Comparison of ENCODE assay signal across 16 mouse cellular contexts in genomic region chr9:64085976-64086375, GRCm38 (mm10). TPM values are rescaled to one million over a fixed set of nuclear protein-coding genes. Genes with fewer than 3 reads are reported as not detected.
DNase-seq lines count a peak whose midpoint lies in the region; ATAC-seq and TF ChIP-seq lines count a peak whose summit lies in the region.
"Had no signal": no experiment of that assay in that cellular context is flagged by ENCODE, and none has a peak within 500 bp of the region (broad histone marks: within the 10 kb centered on the region; RNA-seq: fewer than 3 reads in every experiment).

No protein-coding gene starts in this region.

- no peaks in the 10 kb centered on the region for H3K9me3 ChIP-seq in forebrain, embryonic 10.5 days
- H3K9me3 ChIP-seq in forebrain, embryonic 11.5 days (ENCODE audit: control insufficient read depth, low read length) = no peaks in the 10 kb centered on the region
- H3K9me3 ChIP-seq in lung, embryonic 16.5 days (ENCODE audit: control insufficient read depth, low read length) = no peaks in the 10 kb centered on the region
- no peaks in the 10 kb centered on the region for H3K9me3 ChIP-seq in limb, embryonic 14.5 days (ENCODE audit: control insufficient read depth, low read length)
- H3K9me3 ChIP-seq in stomach, embryonic 16.5 days (replicated peaks; ENCODE audit: control insufficient read depth, low read length) = no peaks in the 10 kb centered on the region
- H3K9me3 ChIP-seq: forebrain, embryonic 13.5 days; neural tube, embryonic 12.5 days had no signal

- TF ChIP-seq POLR2A in limb, embryonic 14.5 days (IDR thresholded peaks at IDR 0.05; ENCODE audit: borderline replicate concordance, extremely low read depth, insufficient read depth, insufficient read length) = no peak

- H3K27ac ChIP-seq in forebrain, embryonic 10.5 days = peak overlapping the region; percentile 26; the same call in 1 of the 2 replicates
- no peak overlapping the region for H3K27ac ChIP-seq in forebrain, embryonic 11.5 days (ENCODE audit: low read depth, low read length)
- H3K27ac ChIP-seq in lung, embryonic 16.5 days (ENCODE audit: low read length) = peak overlapping the region; percentile 37; the same call in 1 of the 2 replicates
- peak overlapping the region; percentile 10; the same call in 1 of the 2 replicates for H3K27ac ChIP-seq in limb, embryonic 14.5 days (replicated peaks; ENCODE audit: low read depth, low read length)
- peak overlapping the region; percentile 14; the same call in 1 of the 2 replicates for H3K27ac ChIP-seq in stomach, embryonic 16.5 days (ENCODE audit: low read length)
- H3K27ac ChIP-seq: forebrain, embryonic 13.5 days; neural tube, embryonic 12.5 days had no signal

- no peak for ATAC-seq in forebrain, embryonic 11.5 days (replicated peaks; ENCODE audit: low FRiP score)
- ATAC-seq in lung, embryonic 16.5 days (ENCODE audit: low read depth) = no peak
- ATAC-seq in limb, embryonic 14.5 days (ENCODE audit: low FRiP score, low read depth) = no peak
- no peak for ATAC-seq in stomach, embryonic 16.5 days (ENCODE audit: insufficient read depth, low FRiP score)
- ATAC-seq in erythroid progenitor cell, adult 5-6 weeks (replicated peaks; ENCODE audit: low FRiP score, poor library complexity, severe bottlenecking) = no peak
- ATAC-seq: forebrain, embryonic 13.5 days had no signal

- no peaks in the 10 kb centered on the region for H3K36me3 ChIP-seq in forebrain, embryonic 10.5 days (replicated peaks)
- H3K36me3 ChIP-seq in forebrain, embryonic 11.5 days (ENCODE audit: control insufficient read depth, insufficient read depth, low read length) = no peaks in the 10 kb centered on the region
- H3K36me3 ChIP-seq in lung, embryonic 16.5 days (ENCODE audit: control insufficient read depth, insufficient read depth, low read length) = no peaks in the 10 kb centered on the region
- no peaks in the 10 kb centered on the region for H3K36me3 ChIP-seq in limb, embryonic 14.5 days (ENCODE audit: control insufficient read depth, insufficient read depth, low read length)
- no peaks in the 10 kb centered on the region for H3K36me3 ChIP-seq in stomach, embryonic 16.5 days (ENCODE audit: control insufficient read depth, insufficient read depth, low read length)
- H3K36me3 ChIP-seq: neural tube, embryonic 12.5 days had no signal

- H3K4me3 ChIP-seq in forebrain, embryonic 10.5 days = no peak overlapping the region
- no peak overlapping the region for H3K4me3 ChIP-seq in forebrain, embryonic 11.5 days (ENCODE audit: low read depth, low read length)
- no peak overlapping the region for H3K4me3 ChIP-seq in lung, embryonic 16.5 days (ENCODE audit: low read length)
- no peak overlapping the region for H3K4me3 ChIP-seq in limb, embryonic 14.5 days (replicated peaks; ENCODE audit: low read length)
- H3K4me3 ChIP-seq in stomach, embryonic 16.5 days (replicated peaks; ENCODE audit: low read length) = no peak overlapping the region
- H3K4me3 ChIP-seq: forebrain, embryonic 13.5 days had no signal

- no peak overlapping the region for H3K4me2 ChIP-seq in forebrain, embryonic 11.5 days (ENCODE audit: low read depth, low read length, severe bottlenecking)
- H3K4me2 ChIP-seq in lung, embryonic 16.5 days (ENCODE audit: low read depth, low read length) = no peak overlapping the region
- no peak overlapping the region for H3K4me2 ChIP-seq in limb, embryonic 14.5 days (replicated peaks; ENCODE audit: low read depth, low read length, severe bottlenecking)
- no peak overlapping the region for H3K4me2 ChIP-seq in stomach, embryonic 16.5 days (ENCODE audit: low read depth, low read length)

- H3K27me3 ChIP-seq in forebrain, embryonic 10.5 days (ENCODE audit: poor library complexity, severe bottlenecking) = peaks cover 46% of the 10 kb centered on the region
- H3K27me3 ChIP-seq in forebrain, embryonic 11.5 days (ENCODE audit: control insufficient read depth, insufficient read depth, low read length) = peaks cover 12% of the 10 kb centered on the region
- no peaks in the 10 kb centered on the region for H3K27me3 ChIP-seq in lung, embryonic 16.5 days (ENCODE audit: control insufficient read depth, insufficient read depth, low read depth, low read length)
- H3K27me3 ChIP-seq in limb, embryonic 14.5 days (ENCODE audit: control insufficient read depth, insufficient read depth, low read length) = no peaks in the 10 kb centered on the region
- H3K27me3 ChIP-seq in stomach, embryonic 16.5 days (ENCODE audit: control insufficient read depth, insufficient read depth, low read length) = no peaks in the 10 kb centered on the region

- no peak for DNase-seq in forebrain, embryonic 10.5 days (ENCODE audit: extremely low spot score, low spot score)
- DNase-seq in forebrain, embryonic 11.5 days (ENCODE audit: low spot score) = no peak
- no peak for DNase-seq in lung, postnatal 25 days (ENCODE audit: low spot score)
- DNase-seq in limb, embryonic 14.5 days (ENCODE audit: low spot score) = no peak
- no peak for DNase-seq in natural killer cell, adult 2 months (ENCODE audit: low spot score in 2 of 2)
- DNase-seq: adrenal gland, postnatal 10 days; kidney, adult 18-20 months; lung, adult 2 months; midbrain, embryonic 14.5 days had no signal

- 54% methylated on average over 2 of the region's 2 CpGs for WGBS in forebrain, embryonic 10.5 days
- WGBS in forebrain, embryonic 11.5 days = 55% methylated on average over 2 of the region's 2 CpGs
- 47% methylated on average over 2 of the region's 2 CpGs for WGBS in lung, embryonic 16.5 days
- 21% methylated on average over 2 of the region's 2 CpGs for WGBS in limb, embryonic 14.5 days
- WGBS in stomach, embryonic 16.5 days = 52% methylated on average over 2 of the region's 2 CpGs

- no peak overlapping the region for H3K9ac ChIP-seq in forebrain, embryonic 11.5 days (ENCODE audit: low read length)
- H3K9ac ChIP-seq in lung, embryonic 16.5 days (ENCODE audit: low read length) = no peak overlapping the region
- H3K9ac ChIP-seq in limb, embryonic 14.5 days (ENCODE audit: low read depth, low read length, severe bottlenecking) = no peak overlapping the region
- no peak overlapping the region for H3K9ac ChIP-seq in stomach, embryonic 16.5 days (ENCODE audit: low read length)
- H3K9ac ChIP-seq: neural tube, embryonic 12.5 days had no signal

- peaks cover 39% of the 10 kb centered on the region for H3K4me1 ChIP-seq in forebrain, embryonic 10.5 days
- peaks cover 5% of the 10 kb centered on the region; the same call in 1 of the 2 replicates for H3K4me1 ChIP-seq in forebrain, embryonic 11.5 days (replicated peaks; ENCODE audit: control insufficient read depth, insufficient read depth, low read length)
- H3K4me1 ChIP-seq in lung, embryonic 16.5 days (replicated peaks; ENCODE audit: control insufficient read depth, insufficient read depth, low read length) = peaks cover 44% of the 10 kb centered on the region
- H3K4me1 ChIP-seq in limb, embryonic 14.5 days (ENCODE audit: control insufficient read depth, insufficient read depth, low read length) = peaks cover 35% of the 10 kb centered on the region
- peaks cover 32% of the 10 kb centered on the region for H3K4me1 ChIP-seq in stomach, embryonic 16.5 days (ENCODE audit: control insufficient read depth, insufficient read depth, low read length)

RNA-seq across cellular contexts. Expression of gene Lctl, which starts 31.0 kb away (rescaled TPM):
- polyA plus RNA-seq in forebrain, embryonic 10.5 days (2016; fragmentation: Nextera tagmentation; extraction: Ambion mirVana) = 0.11 TPM in 1 of 2 replicates, not detected in the other
- polyA plus RNA-seq in forebrain, embryonic 11.5 days (2014; fragmentation: Nextera tagmentation; extraction: Ambion mirVana) = not detected in 2 replicates
- not detected in 2 replicates for polyA plus RNA-seq in lung, embryonic 16.5 days (2015; fragmentation: Nextera tagmentation; extraction: Ambion mirVana)
- polyA plus RNA-seq in limb, embryonic 14.5 days (2012; rRNA removed) = 0.06 and 0.51 TPM in 2 replicates
- polyA plus RNA-seq in limb, embryonic 14.5 days (2014; fragmentation: Nextera tagmentation; extraction: Ambion mirVana) = not detected in 2 replicates
- polyA plus RNA-seq in stomach, embryonic 16.5 days (2015; fragmentation: Nextera tagmentation; extraction: Ambion mirVana) = 0.23 TPM in 1 of 2 replicates, not detected in the other
- not detected in 2 replicates for total RNA-seq in erythroid progenitor cell, adult 5-6 weeks (2015; ENCODE audit: low replicate concordance)
- not detected in 2 replicates for total RNA-seq in erythroid progenitor cell, adult 5-6 weeks (2017; ENCODE audit: low replicate concordance)
- total RNA-seq: heart, postnatal 25 days; left cerebral cortex, adult 18-20 months had no signal
- polyA plus RNA-seq: forebrain, embryonic 13.5 days; midbrain, embryonic 14.5 days; neural tube, embryonic 12.5 days had no signal
